In genomic region chr9:122592820-122593615, GRCm38 (mm10) we compare ENCODE assay signal across 14 mouse cellular contexts.
DNase-seq lines count a peak whose midpoint lies in the region; ATAC-seq and TF ChIP-seq lines count a peak whose summit lies in the region.
"Had no signal": no experiment of that assay in that cellular context is flagged by ENCODE, and none has a peak within 500 bp of the region (broad histone marks: within the 10 kb centered on the region; RNA-seq: fewer than 3 reads in every experiment).

No protein-coding gene starts in this region.

- no peak for DNase-seq in layer of hippocampus, adult 2 months (ENCODE audit: low spot score in 2 of 2)
- no peak for DNase-seq in layer of hippocampus, adult 9-11 months
- peak; percentile 74 for DNase-seq in forebrain, embryonic 14.5 days (ENCODE audit: low spot score)
- peak; percentile 57 for DNase-seq in hindbrain, postnatal 0 days (ENCODE audit: low spot score)
- DNase-seq in kidney, postnatal 10 days: no peak
- no peak for DNase-seq in heart, adult 9 months (ENCODE audit: low spot score in 2 of 2)
- no peak for DNase-seq in kidney, adult 2 months
- DNase-seq: adrenal gland, postnatal 36 days; cerebellum, adult 11 months; heart, postnatal 10 days; kidney, adult 18-20 months had no signal

- WGBS in forebrain, embryonic 14.5 days: 11% methylated on average over 7 of the region's 7 CpGs
- WGBS in hindbrain, postnatal 0 days: 11% methylated on average over 7 of the region's 7 CpGs
- 12% methylated on average over 7 of the region's 7 CpGs for WGBS in neural tube, embryonic 14.5 days
- WGBS in kidney, adult 2 months: 20% methylated on average over 7 of the region's 7 CpGs

- H3K9ac ChIP-seq in forebrain, embryonic 14.5 days (ENCODE audit: low read length): peak overlapping the region; percentile 25; the same call in 1 of the 2 replicates
- H3K9ac ChIP-seq in hindbrain, postnatal 0 days (replicated peaks; ENCODE audit: low read length): no peak overlapping the region
- H3K9ac ChIP-seq in neural tube, embryonic 14.5 days (replicated peaks; ENCODE audit: low read depth, low read length): peak overlapping the region; percentile 32; the same call in 1 of the 2 replicates
- H3K9ac ChIP-seq: lung, embryonic 15.5 days had no signal

- H3K4me1 ChIP-seq in forebrain, embryonic 14.5 days (ENCODE audit: control insufficient read depth, insufficient read depth, low read length): peaks cover 17% of the 10 kb centered on the region
- peaks cover 10% of the 10 kb centered on the region; the same call in 1 of the 2 replicates for H3K4me1 ChIP-seq in hindbrain, postnatal 0 days (ENCODE audit: insufficient read depth, low read length)
- H3K4me1 ChIP-seq in neural tube, embryonic 14.5 days (ENCODE audit: control insufficient read depth, insufficient read depth, low read length): peaks cover 25% of the 10 kb centered on the region
- no peaks in the 10 kb centered on the region for H3K4me1 ChIP-seq in kidney, adult 2 months (ENCODE audit: control insufficient read depth, insufficient read depth, low read length)
- H3K4me1 ChIP-seq: lung, embryonic 15.5 days; megakaryocyte, embryonic 14.5 days had no signal

- no peaks in the 10 kb centered on the region for H3K9me3 ChIP-seq in forebrain, embryonic 14.5 days (replicated peaks; ENCODE audit: control insufficient read depth, low read length)
- no peaks in the 10 kb centered on the region for H3K9me3 ChIP-seq in hindbrain, postnatal 0 days (ENCODE audit: low read length)
- no peaks in the 10 kb centered on the region for H3K9me3 ChIP-seq in neural tube, embryonic 14.5 days (ENCODE audit: control insufficient read depth, low read length)
- H3K9me3 ChIP-seq: lung, embryonic 15.5 days; megakaryocyte, embryonic 14.5 days had no signal

- TF ChIP-seq POLR2A in kidney, adult 2 months (IDR thresholded peaks at IDR 0.05; ENCODE audit: low read depth, low read length): no peak

- H3K27me3 ChIP-seq in forebrain, embryonic 14.5 days (replicated peaks; ENCODE audit: control insufficient read depth, insufficient read depth, low read length): 0 out of 2 replicates have a peak, but pooled peaks cover 5% of the 10 kb centered on the region
- H3K27me3 ChIP-seq in hindbrain, postnatal 0 days (ENCODE audit: insufficient read depth, low read length): peaks cover 12% of the 10 kb centered on the region; the same call in 1 of the 2 replicates
- no peaks in the 10 kb centered on the region for H3K27me3 ChIP-seq in neural tube, embryonic 14.5 days (ENCODE audit: control insufficient read depth, insufficient read depth, low read length)
- H3K27me3 ChIP-seq in kidney, adult 2 months (replicated peaks; ENCODE audit: control insufficient read depth, insufficient read depth, low read length): no peaks in the 10 kb centered on the region

- H3K36me3 ChIP-seq in forebrain, embryonic 14.5 days (ENCODE audit: control insufficient read depth, insufficient read depth, low read length): no peaks in the 10 kb centered on the region
- H3K36me3 ChIP-seq in hindbrain, postnatal 0 days (ENCODE audit: insufficient read depth, low read length): no peaks in the 10 kb centered on the region
- no peaks in the 10 kb centered on the region for H3K36me3 ChIP-seq in neural tube, embryonic 14.5 days (ENCODE audit: control insufficient read depth, insufficient read depth, low read length)
- H3K36me3 ChIP-seq in kidney, adult 2 months (ENCODE audit: control insufficient read depth, insufficient read depth, low read length): no peaks in the 10 kb centered on the region
- H3K36me3 ChIP-seq: lung, embryonic 15.5 days had no signal

- H3K4me3 ChIP-seq in layer of hippocampus, adult 2 months: no peak overlapping the region
- H3K4me3 ChIP-seq in forebrain, embryonic 14.5 days (ENCODE audit: low read depth, low read length): no peak overlapping the region
- no peak overlapping the region for H3K4me3 ChIP-seq in hindbrain, postnatal 0 days (ENCODE audit: low read length)
- H3K4me3 ChIP-seq in neural tube, embryonic 14.5 days (ENCODE audit: low read depth, low read length): no peak overlapping the region
- no peak overlapping the region for H3K4me3 ChIP-seq in kidney, adult 2 months (ENCODE audit: insufficient read depth, low read depth, low read length)
- H3K4me3 ChIP-seq: lung, embryonic 15.5 days; megakaryocyte, embryonic 14.5 days had no signal

- TF ChIP-seq CTCF in layer of hippocampus, adult 2 months (conservative IDR thresholded peaks at IDR 0.05): no peak
- no peak for TF ChIP-seq CTCF in hindbrain, postnatal 0 days (IDR thresholded peaks at IDR 0.05; ENCODE audit: low read depth)
- no peak for TF ChIP-seq CTCF in kidney, adult 2 months (conservative IDR thresholded peaks at IDR 0.05; ENCODE audit: insufficient read depth, insufficient read length, low read depth, low read length)

- peak; percentile 88 for ATAC-seq in forebrain, embryonic 14.5 days
- peak; percentile 71 for ATAC-seq in hindbrain, postnatal 0 days
- ATAC-seq in neural tube, embryonic 14.5 days (ENCODE audit: low read depth): peak; percentile 71

- peak overlapping the region; percentile 20; the same call in 1 of the 2 replicates for H3K4me2 ChIP-seq in forebrain, embryonic 14.5 days (ENCODE audit: low read length)
- peak overlapping the region; percentile 18; the same call in 1 of the 2 replicates for H3K4me2 ChIP-seq in hindbrain, postnatal 0 days (ENCODE audit: low read depth, low read length)
- peak overlapping the region; percentile 6; the same call in 1 of the 2 replicates for H3K4me2 ChIP-seq in neural tube, embryonic 14.5 days (ENCODE audit: low read depth, low read length)
- H3K4me2 ChIP-seq: lung, embryonic 15.5 days had no signal

- peak overlapping the region; percentile 66 for H3K27ac ChIP-seq in layer of hippocampus, adult 2 months
- peak overlapping the region; percentile 53; the same call in 1 of the 2 replicates for H3K27ac ChIP-seq in forebrain, embryonic 14.5 days (ENCODE audit: low read depth, low read length)
- no peak overlapping the region; the same call in 1 of the 2 replicates for H3K27ac ChIP-seq in hindbrain, postnatal 0 days
- H3K27ac ChIP-seq in neural tube, embryonic 14.5 days (ENCODE audit: low read depth, low read length): peak overlapping the region; percentile 56; the same call in 1 of the 2 replicates
- H3K27ac ChIP-seq in kidney, adult 2 months (ENCODE audit: insufficient read depth, low read depth, low read length): no peak overlapping the region
- H3K27ac ChIP-seq: lung, embryonic 15.5 days had no signal

Comparison
In these comparisons a context has a peak if more than half of its experiments do, and no peak if none do; other contexts are left out.
1. DNase-seq: peak in forebrain, embryonic 14.5 days (single experiment) and hindbrain, postnatal 0 days (single experiment); none in layer of hippocampus, adult 2 months (0 of 2), layer of hippocampus, adult 9-11 months (single experiment), kidney, postnatal 10 days (single experiment), heart, adult 9 months (0 of 2) and kidney, adult 2 months (single experiment).
2. H3K27ac ChIP-seq: peak in layer of hippocampus, adult 2 months (single experiment), forebrain, embryonic 14.5 days (single experiment) and neural tube, embryonic 14.5 days (single experiment); none in hindbrain, postnatal 0 days (single experiment) and kidney, adult 2 months (single experiment).
3. Peak in every context shown above with its lines, with median percentiles within 50 percentile points of each other: ATAC-seq and H3K4me2 ChIP-seq.